Mouse (Mus musculus) neutrophil, adult 59 days (primary cell): Measurements from ENCODE around the gene Wbp11. TPM values are rescaled to one million over a fixed set of nuclear protein-coding genes. Genes with fewer than 3 reads are reported as not detected.

Experiments used
- total RNA-seq, 2 experiments: library from RNA; stranded (reverse); gene quantifications; 1 replicate in 1 of 2; 2 replicates in 1 of 2; pipeline ENCODE4 v1.2.4; 2023

Wbp11 gene
- 100 to 1,000 TPM in 1 of 2 experiments, 10 to 100 TPM in 1; 94.5 to 101 TPM for total RNA-seq

GRCm38 (mm10) chr6:136827881-136828561, at the start of gene Wbp11:
TSS of gene Wbp11 (minus strand) at chr6:136828233.

GRCm38 (mm10) chr6:136875670-136876069, 47.6 kb upstream of the Wbp11 start, which contains the start of gene Mgp:
TSS of gene Mgp (minus strand) at chr6:136875823.

GRCm38 (mm10) chr6:136857186-136857872, 29.3 kb upstream of the Wbp11 start, which contains the start of gene Art4:
TSS of gene Art4 (minus strand) at chr6:136857733.

GRCm38 (mm10) chr6:136835352-136835751, 7.3 kb upstream of the Wbp11 start, which contains the start of gene Smco3:
TSS of gene Smco3 (minus strand) at chr6:136835452.

GRCm38 (mm10) chr6:136827516-136827880, 535 bp downstream of the Wbp11 start, which contains the start of gene BC049715:
TSS of gene BC049715 (plus strand) at chr6:136827626.

GRCm38 (mm10) chr6:136808014-136808417, 20.0 kb downstream of the Wbp11 start, which contains the start of gene H2afj:
TSS of gene H2afj (plus strand) at chr6:136808244.

GRCm38 (mm10) chr6:136803739-136804633, 24.0 kb downstream of the Wbp11 start, which contains the start of gene Hist4h4:
TSS of gene Hist4h4 (minus strand) at chr6:136804415.

GRCm38 (mm10) chr6:136781377-136781986, 46.6 kb downstream of the Wbp11 start, which contains the start of gene Gucy2c:
TSS of gene Gucy2c (minus strand) at chr6:136781765.

Other genes with a start within 250 kb of the Wbp11 start
- 100 to 1,000 TPM; 638 to 655 TPM for gene Plbd1, start 166.3 kb downstream of the Wbp11 start, total RNA-seq
- gene Gucy2c, start 46.5 kb downstream of the Wbp11 start, total RNA-seq, result under 1 TPM; 0.31 to 0.53 TPM
- 10 to 100 TPM; 68.4 to 70.9 TPM for gene Hist4h4, start 23.8 kb downstream of the Wbp11 start, total RNA-seq
- gene H2afj, start 20.0 kb downstream of the Wbp11 start, total RNA-seq, result 10 to 100 TPM; 86.8 to 98.0 TPM
- gene BC049715, start 607 bp downstream of the Wbp11 start, total RNA-seq, result 1 to 10 TPM; 2.5 to 2.8 TPM
- gene Smco3, start 7.2 kb upstream of the Wbp11 start, total RNA-seq, result not detected
- gene Art4, start 29.5 kb upstream of the Wbp11 start, total RNA-seq, result 1 to 10 TPM in 1 of 2 experiments, under 1 TPM in 1; 0.24 to 1.1 TPM
- gene Mgp, start 47.6 kb upstream of the Wbp11 start, total RNA-seq, result not detected
- 1 to 10 TPM; 4.8 to 5.0 TPM for gene Erp27, start 93.9 kb upstream of the Wbp11 start, total RNA-seq
- gene Pde6h, start 95.6 kb upstream of the Wbp11 start, total RNA-seq, result under 1 TPM in 1 of 2 experiments, not detected in 1; 0.07 TPM
- 1,000 to 10,000 TPM; 2,191 to 2,276 TPM for gene Arhgdib, start 113.7 kb upstream of the Wbp11 start, total RNA-seq